Mouse (Mus musculus): Measurements from ENCODE around the gene Anxa9.

The Anxa9 gene

GRCm38 (mm10) chr3:95247660-95248336, 59.2 kb downstream of the Anxa9 start:
- DNase-seq (ENCODE audit: low read depth, low spot score): no peak

GRCm38 (mm10) chr3:95246465-95247231, 60.3 kb downstream of the Anxa9 start:
- DNase-seq (ENCODE audit: low read depth, low spot score): no peak

Measured in telencephalon, adult 2 months (tissue).